Mouse (Mus musculus) heart, embryonic 16.5 days (tissue): ENCODE data around the gene Ank2. TPM values are rescaled to one million over a fixed set of nuclear protein-coding genes. Genes with fewer than 3 reads are reported as not detected.
A peak's percentile ranks its signal among the peaks of the same experiment; 100 is the strongest.
"Not testable (repeated sequence)": the region's sequence is repeated elsewhere in the genome, so short reads cannot be mapped to it uniquely, and the experiment has no call there.

Source experiments
- ATAC-seq: fragments of 200-750 bp; cut with Nextera tagmentation; replicated peaks from 2 replicates; pipeline ENCODE4 v1.8.0; 2017; ENCODE audit warnings: moderate number of reproducible peaks; ENCODE audit not compliant: insufficient read depth, low FRiP score; ENCODE audit errors: extremely low read depth
- H3K27ac ChIP-seq: fragments of 300-500 bp; sonication (generic); 2 replicates; pipeline ENCODE4 v1.5.1; 2014; ENCODE audit warnings: mild to moderate bottlenecking, low read length, control low read depth, moderate library complexity
- H3K27me3 ChIP-seq: fragments of 300-500 bp; sonication (generic); 2 replicates; pipeline ENCODE4 v1.6.1; 2014; ENCODE audit warnings: low read length, mixed read lengths; ENCODE audit not compliant: control insufficient read depth, insufficient read depth
- H3K36me3 ChIP-seq: fragments of 300-500 bp; sonication (generic); 2 replicates; pipeline ENCODE4 v1.6.1; 2014; ENCODE audit not compliant: control insufficient read depth, insufficient read depth
- H3K4me1 ChIP-seq: fragments of 300-500 bp; sonication (generic); 2 replicates; pipeline ENCODE4 v1.6.1; 2014; ENCODE audit warnings: low read length, mixed read lengths; ENCODE audit not compliant: control insufficient read depth, insufficient read depth
- H3K4me2 ChIP-seq: fragments of 300-500 bp; sonication (generic); 2 replicates; pipeline ENCODE4 v1.6.1; 2014; ENCODE audit warnings: low read depth, mild to moderate bottlenecking, control low read depth, low read length
- H3K4me3 ChIP-seq: fragments of 300-500 bp; sonication (generic); 2 replicates; pipeline ENCODE4 v1.5.1; 2014; ENCODE audit warnings: mild to moderate bottlenecking, control low read depth, low read length
- H3K9ac ChIP-seq: fragments of 300-500 bp; sonication (generic); 2 replicates; pipeline ENCODE4 v1.6.1; 2014; ENCODE audit warnings: low read length, control low read depth
- H3K9me3 ChIP-seq: fragments of 300-500 bp; sonication (generic); replicated peaks from 2 replicates; pipeline ENCODE4 v1.6.1; 2016; ENCODE audit warnings: low read length; ENCODE audit not compliant: control insufficient read depth
- WGBS: fragments of 180-500 bp; shearing (Covaris S2); extraction: QIAGEN DNeasy Blood & Tissue Kit; methylation state at CpG from one replicate; pipeline ENCODE4 v1.1.7; 2014; 5-methylcytosine and 5-hydroxymethylcytosine counted together
- polyA plus RNA-seq: library from polyadenylated mRNA; unstranded; fragments of >200 nt; fragmentation: Nextera tagmentation; extraction: Ambion mirVana; gene quantifications from 2 replicates; pipeline ENCODE4 v1.2.1, GENCODE M21; 2015

The Ank2 gene
- polyA plus RNA-seq, 1 experiment from 2014 or later = 38.9 TPM

GRCm38 (mm10) chr3:127408684-127409550 lies 90.2 kb downstream of the Ank2 start:
- no peaks in the 10 kb centered on the region for H3K9me3 ChIP-seq
- peak overlapping the region; percentile 60 for H3K4me3 ChIP-seq
- no peaks in the 10 kb centered on the region for H3K27me3 ChIP-seq
- no peaks in the 10 kb centered on the region for H3K36me3 ChIP-seq
- H3K4me2 ChIP-seq = peak overlapping the region; percentile 78
- WGBS = 18% methylated on average over 23 of the region's 23 CpGs
- peaks cover 12% of the 10 kb centered on the region for H3K4me1 ChIP-seq
- peak; percentile 88 for ATAC-seq
- H3K9ac ChIP-seq = peak overlapping the region; percentile 73
- H3K27ac ChIP-seq = peak overlapping the region; percentile 57

- Histone ChIP-seq H3K9me3 (no peaks in the 10 kb centered on the region), H3K4me2 (peak overlapping the region; percentile 78), H3K27ac (no peak overlapping the region), H3K27me3 (no peaks in the 10 kb centered on the region), H3K9ac (peak overlapping the region; percentile 73), H3K36me3 (no peaks in the 10 kb centered on the region), H3K4me3 (peak overlapping the region; percentile 60), H3K4me1 (peaks cover 12% of the 10 kb centered on the region)
- 9% methylated on average over 9 of the region's 9 CpGs for WGBS
- no peak for ATAC-seq
Observed at GRCm38 (mm10) chr3:127407868-127408574, 91.1 kb downstream of the Ank2 start.

GRCm38 (mm10) chr3:127406883-127407282 lies 92.3 kb downstream of the Ank2 start:
- peaks cover 12% of the 10 kb centered on the region for H3K4me1 ChIP-seq
- H3K9ac ChIP-seq = no peak overlapping the region
- ATAC-seq = no peak
- no peak overlapping the region for H3K27ac ChIP-seq
- no peaks in the 10 kb centered on the region for H3K9me3 ChIP-seq
- no peak overlapping the region for H3K4me2 ChIP-seq
- no peaks in the 10 kb centered on the region for H3K27me3 ChIP-seq
- WGBS = 91% methylated on average over 4 of the region's 4 CpGs
- H3K4me3 ChIP-seq = no peak overlapping the region
- no peaks in the 10 kb centered on the region for H3K36me3 ChIP-seq

GRCm38 (mm10) chr3:127404371-127404770 lies 94.8 kb downstream of the Ank2 start:
- Histone ChIP-seq H3K27me3 (no peaks in the 10 kb centered on the region), H3K27ac (no peak overlapping the region), H3K9ac (no peak overlapping the region), H3K4me3 (no peak overlapping the region), H3K4me2 (no peak overlapping the region), H3K36me3 (no peaks in the 10 kb centered on the region), H3K9me3 (no peaks in the 10 kb centered on the region), H3K4me1 (peaks cover 12% of the 10 kb centered on the region)
- no peak for ATAC-seq
- WGBS = 46% methylated on average over 3 of the region's 3 CpGs

DNA sequence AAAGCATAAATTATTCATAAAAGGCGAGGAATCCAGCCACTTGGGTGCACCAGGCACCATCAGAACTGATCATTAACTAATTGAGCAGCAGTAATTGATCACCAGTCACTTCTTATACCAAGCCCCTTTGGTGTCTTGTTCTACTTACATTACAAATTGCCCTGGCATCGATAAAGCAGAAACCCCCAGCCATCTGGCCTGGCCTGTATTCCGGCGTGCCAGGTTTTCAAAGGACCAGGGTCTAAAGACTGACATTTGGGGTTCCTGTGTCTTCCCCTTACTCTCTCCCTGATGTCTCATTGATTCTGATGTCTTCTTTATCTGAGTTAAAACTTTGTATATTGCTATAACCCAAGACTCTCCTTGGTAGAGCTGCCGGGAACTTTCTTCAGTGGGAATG lies 98.2 kb downstream of the Ank2 start:
- H3K27ac ChIP-seq = no peak overlapping the region
- H3K4me3 ChIP-seq = no peak overlapping the region
- H3K4me1 ChIP-seq = no peaks in the 10 kb centered on the region
- H3K27me3 ChIP-seq = no peaks in the 10 kb centered on the region
- WGBS = 95% methylated on average over 5 of the region's 5 CpGs
- H3K9ac ChIP-seq = no peak overlapping the region
- ATAC-seq = no peak
- H3K4me2 ChIP-seq = no peak overlapping the region
- H3K36me3 ChIP-seq = no peaks in the 10 kb centered on the region
- no peaks in the 10 kb centered on the region for H3K9me3 ChIP-seq

- not testable (repeated sequence) for H3K4me3 ChIP-seq, ATAC-seq, H3K27ac ChIP-seq, H3K4me1 ChIP-seq, H3K27me3 ChIP-seq, H3K9ac ChIP-seq, H3K4me2 ChIP-seq, H3K36me3 ChIP-seq, H3K9me3 ChIP-seq
- 95% methylated on average over 3 of the region's 3 CpGs for WGBS
Observed at GRCm38 (mm10) chr3:127400468-127400867, 98.7 kb downstream of the Ank2 start.

DNA sequence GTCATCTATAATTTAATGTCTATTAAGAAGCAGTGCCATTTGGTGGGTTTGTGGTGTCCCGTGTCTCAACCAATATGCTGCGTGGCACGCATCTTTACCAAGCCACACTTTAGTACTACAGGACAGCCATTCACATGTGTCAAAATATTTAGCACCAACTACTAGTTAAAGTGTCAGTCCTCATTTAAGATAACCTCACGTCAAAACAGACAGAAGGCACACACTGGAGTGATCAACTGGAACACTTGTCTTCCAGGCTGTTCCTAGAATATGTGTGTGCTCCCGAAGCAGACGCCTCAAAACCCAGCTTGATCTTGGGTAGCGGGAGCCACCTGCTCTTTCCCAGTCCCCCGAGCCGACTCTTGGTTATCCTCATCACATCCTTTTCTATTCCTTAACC lies 101.4 kb downstream of the Ank2 start:
- Histone ChIP-seq H3K4me2 (no peak overlapping the region), H3K36me3 (no peaks in the 10 kb centered on the region), H3K27me3 (no peaks in the 10 kb centered on the region), H3K4me3 (no peak overlapping the region), H3K9ac (no peak overlapping the region), H3K4me1 (no peaks in the 10 kb centered on the region), H3K9me3 (no peaks in the 10 kb centered on the region), H3K27ac (no peak overlapping the region)
- ATAC-seq = no peak
- WGBS = 91% methylated on average over 9 of the region's 9 CpGs

DNA sequence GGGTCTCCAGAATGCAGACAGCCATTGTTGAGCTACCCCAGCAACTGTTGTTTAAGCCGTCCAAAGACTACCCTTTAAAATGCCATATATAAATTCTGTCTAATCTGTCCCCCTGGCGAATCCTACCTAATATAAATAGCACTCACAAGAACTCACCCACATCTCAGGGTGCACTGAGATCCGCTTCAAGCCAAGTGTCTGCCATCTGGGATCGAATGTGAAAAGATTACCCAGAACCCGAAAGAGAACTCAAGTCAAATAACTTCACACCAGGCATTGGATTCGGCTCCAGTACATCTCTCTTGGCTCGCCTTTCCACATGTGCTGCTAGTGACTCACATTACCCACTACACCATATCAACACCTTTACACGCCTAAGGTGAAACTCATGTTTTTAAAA lies 103.9 kb downstream of the Ank2 start:
- no peak overlapping the region for H3K9ac ChIP-seq
- no peaks in the 10 kb centered on the region for H3K27me3 ChIP-seq
- H3K4me2 ChIP-seq = no peak overlapping the region
- no peak overlapping the region for H3K4me3 ChIP-seq
- no peaks in the 10 kb centered on the region for H3K9me3 ChIP-seq
- no peaks in the 10 kb centered on the region for H3K4me1 ChIP-seq
- no peaks in the 10 kb centered on the region for H3K36me3 ChIP-seq
- no peak overlapping the region for H3K27ac ChIP-seq
- ATAC-seq = no peak
- WGBS = 72% methylated on average over 8 of the region's 8 CpGs

DNA sequence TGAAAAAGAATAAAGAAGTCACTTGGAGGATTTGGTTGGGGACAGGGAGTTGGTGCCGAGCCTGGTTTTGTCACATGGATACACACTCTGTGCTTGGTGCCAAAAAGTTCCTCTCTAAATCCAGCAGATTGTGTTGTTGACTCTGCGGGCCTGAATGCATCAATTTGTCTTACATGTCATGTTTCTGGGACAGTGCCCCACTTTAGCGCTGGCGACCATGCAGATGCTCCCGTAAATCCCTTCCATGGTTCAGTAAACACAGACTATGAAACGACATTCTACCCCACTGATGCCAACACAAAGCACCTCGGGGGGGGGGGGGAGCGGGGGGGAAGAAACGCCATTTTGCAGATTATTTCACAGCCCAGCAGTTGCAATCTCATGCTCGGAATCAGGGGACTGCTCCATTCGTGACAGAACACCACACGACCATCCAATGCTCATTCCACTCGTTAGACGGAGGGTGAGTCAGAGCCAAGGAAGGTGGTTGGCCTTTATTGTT lies 112.1 kb downstream of the Ank2 start:
- 83% methylated on average over 14 of the region's 14 CpGs for WGBS
- no peak overlapping the region for H3K27ac ChIP-seq
- no peak overlapping the region for H3K4me3 ChIP-seq
- no peaks in the 10 kb centered on the region; the same call in 1 of the 2 replicates for H3K9me3 ChIP-seq
- no peak overlapping the region for H3K4me2 ChIP-seq
- no peak for ATAC-seq
- no peak overlapping the region for H3K9ac ChIP-seq
- H3K36me3 ChIP-seq = no peaks in the 10 kb centered on the region
- H3K4me1 ChIP-seq = no peaks in the 10 kb centered on the region
- H3K27me3 ChIP-seq = no peaks in the 10 kb centered on the region
